Mouse (Mus musculus): ENCODE results near the gene Itgb8.

DNA sequence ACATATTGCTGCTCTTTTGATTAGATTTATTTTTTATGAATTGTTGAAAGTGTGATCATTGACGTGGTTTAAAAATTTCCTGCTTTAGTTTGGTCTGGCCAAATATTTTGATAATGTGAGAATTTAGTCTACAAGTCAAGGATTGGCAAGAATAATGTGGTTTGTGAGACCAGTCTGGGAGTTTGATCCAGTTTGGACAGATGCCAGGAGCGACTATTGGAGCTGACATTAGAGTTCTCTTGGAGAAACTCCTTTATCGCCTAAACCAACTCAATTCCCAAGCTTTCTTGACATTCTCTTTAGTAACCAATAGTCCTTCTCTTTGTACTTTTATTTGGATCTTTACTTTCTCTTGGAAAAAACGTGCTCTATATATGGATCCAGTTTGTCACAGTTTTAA, 83.0 kb downstream of the Itgb8 start:
- no peak for TF ChIP-seq CTCF (IDR thresholded peaks at IDR 0.05; ENCODE audit: low read depth)
- TF ChIP-seq EP300 (IDR thresholded peaks at IDR 0.05; ENCODE audit: low read depth), result no peak

Measured in heart, postnatal 0 days (tissue).